Mouse (Mus musculus) MEL (cell line): Measurements from ENCODE around the gene Aktip. TPM values are rescaled to one million over a fixed set of nuclear protein-coding genes. Genes with fewer than 3 reads are reported as not detected.

Experiments
- DNase-seq: peaks from one replicate; pipeline ENCODE4 v3.0.0; 2011; ENCODE audit warnings: low read depth, low spot score
- H3K27ac ChIP-seq: 2 replicates; pipeline ENCODE4 v1.5.1; 2012; ENCODE audit warnings: low read depth, mild to moderate bottlenecking, control low read depth, low read length, moderate library complexity; ENCODE audit not compliant: control insufficient read depth
- H3K27me3 ChIP-seq, 2 experiments: fragments of 150-350 bp in 1 of 2; sonication (generic) in 1 of 2; 2 replicates each; pipeline ENCODE4 v1.6.1; 2012; ENCODE audit warnings: low read length in 2 of 2, mild to moderate bottlenecking in 2 of 2, improper control_type of control experiment in 1 of 2, moderate library complexity in 1 of 2; ENCODE audit not compliant: insufficient read depth in 2 of 2, control insufficient read depth in 1 of 2
- H3K36me3 ChIP-seq, 2 experiments: 2 replicates each; pipeline ENCODE4 v1.6.1; 2012 to 2014; ENCODE audit warnings: low read length in 2 of 2, improper control_type of control experiment in 1 of 2, inconsistent platforms in 1 of 2, mild to moderate bottlenecking in 1 of 2; ENCODE audit not compliant: insufficient read depth in 2 of 2, control insufficient read depth in 1 of 2
- H3K4me1 ChIP-seq, 2 experiments: fragments of 150-350 bp in 1 of 2; sonication (generic) in 1 of 2; 2 replicates each; pipeline ENCODE4 v1.6.1; 2012; ENCODE audit warnings: low read length in 2 of 2, improper control_type of control experiment in 1 of 2, mild to moderate bottlenecking in 1 of 2; ENCODE audit not compliant: insufficient read depth in 2 of 2, control insufficient read depth in 1 of 2
- H3K4me3 ChIP-seq, 2 experiments: fragments of 150-350 bp in 1 of 2; sonication (generic) in 1 of 2; 2 replicates each; pipeline ENCODE4 v1.5.1; 2012; ENCODE audit warnings: low read depth in 2 of 2, low read length in 2 of 2, mild to moderate bottlenecking in 2 of 2, moderate library complexity in 2 of 2, control low read depth in 1 of 2, improper control_type of control experiment in 1 of 2; ENCODE audit not compliant: control insufficient read depth in 1 of 2, insufficient read depth in 1 of 2
- H3K79me2 ChIP-seq: 2 replicates; pipeline ENCODE4 v1.6.1; 2012; ENCODE audit warnings: mild to moderate bottlenecking, low read length, moderate library complexity; ENCODE audit not compliant: control insufficient read depth, poor library complexity, insufficient read depth
- H3K9ac ChIP-seq: 2 replicates; pipeline ENCODE4 v1.6.1; 2012; ENCODE audit warnings: low read depth, mild to moderate bottlenecking, control low read depth, low read length, moderate library complexity; ENCODE audit not compliant: control insufficient read depth, poor library complexity, severe bottlenecking
- H3K9me3 ChIP-seq: fragments of 150-350 bp; sonication (generic); replicated peaks from 2 replicates; pipeline ENCODE4 v1.6.1; 2012; ENCODE audit warnings: mild to moderate bottlenecking, low read length, improper control_type of control experiment, moderate library complexity; ENCODE audit not compliant: insufficient read depth
- CHD1 ChIP-seq: IDR thresholded peaks from 2 replicates; pipeline ENCODE4 v1.6.1; 2012; ENCODE audit warnings: low read depth, mild to moderate bottlenecking, inconsistent platforms, low read length, improper control_type of control experiment
- CHD2 ChIP-seq: IDR thresholded peaks from 2 replicates; pipeline ENCODE4 v1.6.1; 2011; ENCODE audit warnings: low read length, improper control_type of control experiment
- GABPA ChIP-seq: IDR thresholded peaks from 2 replicates; pipeline ENCODE4 v1.6.1; 2012; ENCODE audit warnings: low read depth, mild to moderate bottlenecking, inconsistent platforms, low read length, improper control_type of control experiment, moderate library complexity
- HCFC1 ChIP-seq: IDR thresholded peaks from 2 replicates; pipeline ENCODE4 v1.6.1; 2012; ENCODE audit warnings: low read depth, mild to moderate bottlenecking, inconsistent platforms, low read length, improper control_type of control experiment, moderate library complexity
- MAX ChIP-seq: IDR thresholded peaks from 2 replicates; pipeline ENCODE4 v1.6.1; 2011; ENCODE audit warnings: low read length, improper control_type of control experiment
- MXI1 ChIP-seq: IDR thresholded peaks from 2 replicates; pipeline ENCODE4 v1.6.1; 2011; ENCODE audit warnings: mild to moderate bottlenecking, low read depth, low read length, improper control_type of control experiment
- NELFE ChIP-seq: IDR thresholded peaks from 2 replicates; pipeline ENCODE4 v1.6.1; 2011; ENCODE audit warnings: low read depth, low read length, improper control_type of control experiment
- NRF1 ChIP-seq: IDR thresholded peaks from 2 replicates; pipeline ENCODE4 v1.6.1; 2014; ENCODE audit warnings: low read depth, mild to moderate bottlenecking, inconsistent platforms, low read length, improper control_type of control experiment, moderate library complexity; ENCODE audit not compliant: poor library complexity, insufficient read depth, severe bottlenecking
- POLR2A ChIP-seq, 2 experiments: IDR thresholded peaks; 2 replicates each; pipeline ENCODE4 v1.6.1; 2011 to 2012; ENCODE audit warnings: low read length in 2 of 2, mild to moderate bottlenecking in 2 of 2, control low read depth in 1 of 2, improper control_type of control experiment in 1 of 2, low read depth in 1 of 2, moderate library complexity in 1 of 2; ENCODE audit not compliant: control insufficient read depth in 1 of 2, insufficient read depth in 1 of 2, poor library complexity in 1 of 2
- POLR2AphosphoS2 ChIP-seq: IDR thresholded peaks from 2 replicates; pipeline ENCODE4 v1.6.1; 2011; ENCODE audit warnings: low read length, improper control_type of control experiment
- SIN3A ChIP-seq: IDR thresholded peaks from 2 replicates; pipeline ENCODE4 v1.6.1; 2012; ENCODE audit warnings: low read length, improper control_type of control experiment, inconsistent platforms
- TCF12 ChIP-seq: IDR thresholded peaks from 2 replicates; pipeline ENCODE4 v1.6.1; 2014; ENCODE audit warnings: low read depth, mild to moderate bottlenecking, inconsistent platforms, low read length, improper control_type of control experiment, moderate library complexity
- USF1 ChIP-seq: IDR thresholded peaks from 2 replicates; pipeline ENCODE4 v1.6.1; 2014; ENCODE audit warnings: low read depth, mild to moderate bottlenecking, inconsistent platforms, low read length, improper control_type of control experiment, moderate library complexity
- polyA plus RNA-seq, 2 experiments: library from polyadenylated mRNA; stranded (reverse) in 1 of 2; unstranded in 1 of 2; fragments of >175 nt in 1 of 2; fragments of >200 nt in 1 of 2; gene quantifications; 2 replicates each; pipeline versions ENCODE4 v1.2.1 to v1.2.4; 2012; ENCODE audit warnings: low replicate concordance in 2 of 2, low read depth in 1 of 2; ENCODE audit not compliant: insufficient read length in 2 of 2, insufficient read depth in 1 of 2, missing spikeins in 1 of 2
- total RNA-seq: library from RNA; depleted of rRNA; stranded (reverse); fragments of 300-350 nt; gene quantifications from 2 replicates; pipeline ENCODE4 v1.2.3, GENCODE M21; 2012

Aktip gene
- total and polyA plus RNA-seq, 3 experiments = 4.6 to 8.5 TPM; not detected in 1

- no peak for TF ChIP-seq POLR2A (IDR thresholded peaks at IDR 0.05; ENCODE audit: control insufficient read depth in 1 of 2, insufficient read depth in 1 of 2, low read depth in 1 of 2, low read length in 2 of 2, poor library complexity in 1 of 2)
- TF ChIP-seq NELFE = no peak
- no peak for TF ChIP-seq GABPA
- TF ChIP-seq USF1 = no peak
- TF ChIP-seq, all 39 proteins: peak for 6
These were observed 65.7 kb downstream of the Aktip start (continued) for GRCm38 (mm10) chr8:91134070-91134475.

GRCm38 (mm10) chr8:91133441-91134069 lies 66.2 kb downstream of the Aktip start:
- Histone ChIP-seq H3K27me3 (no peaks in the 10 kb centered on the region), H3K9ac (peak overlapping the region; percentile 44), H3K27ac (no peak overlapping the region), H3K4me3 (peak overlapping the region; percentile 89 to 94), H3K4me1 (peaks cover 0 to 4% of the 10 kb centered on the region in 2 experiments; a peak in 2 of 4 replicates), H3K36me3 (peaks cover 0 to 7% of the 10 kb centered on the region in 2 experiments; a peak in 2 of 4 replicates), H3K9me3 (no peaks in the 10 kb centered on the region), H3K79me2 (no peaks in the 10 kb centered on the region)
- TF ChIP-seq SIN3A (peak; percentile 67), TCF12 (0 out of 2 replicates have a peak, but pooled peaks have one; percentile 12), NELFE (peak; percentile 50), POLR2A (IDR thresholded peaks at IDR 0.05; ENCODE audit: control insufficient read depth in 1 of 2, insufficient read depth in 1 of 2, low read depth in 1 of 2, low read length in 2 of 2, poor library complexity in 1 of 2) (peak; percentile 33 to 34; a peak in 1 of 4 replicates), CHD1 (no peak), POLR2AphosphoS2 (no peak), NRF1 (0 out of 2 replicates have a peak, but pooled peaks have one; percentile 0), MXI1 (peak; percentile 56; the same call in 1 of the 2 replicates)
- no peak for DNase-seq

GRCm38 (mm10) chr8:91132731-91133130 lies 67.0 kb downstream of the Aktip start:
- Histone ChIP-seq H3K79me2 (no peaks in the 10 kb centered on the region), H3K9ac (no peak overlapping the region), H3K36me3 (peaks cover 0 to 7% of the 10 kb centered on the region in 2 experiments; a peak in 2 of 4 replicates), H3K27ac (no peak overlapping the region), H3K27me3 (no peaks in the 10 kb centered on the region), H3K4me1 (peaks cover 0 to 4% of the 10 kb centered on the region in 2 experiments; a peak in 2 of 4 replicates), H3K9me3 (no peaks in the 10 kb centered on the region), H3K4me3 (no peak overlapping the region)
- DNase-seq = no peak
- no peak for TF ChIP-seq MAX
- TF ChIP-seq HCFC1 = no peak
- TF ChIP-seq CHD2 = no peak
- no peak for TF ChIP-seq USF1
